Mouse (Mus musculus) cerebellum, adult 2 months (tissue): ENCODE results near the gene F12. TPM values are rescaled to one million over a fixed set of nuclear protein-coding genes. Genes with fewer than 3 reads are reported as not detected.

Experiments
- DNase-seq, 2 experiments: peaks; one replicate each; pipeline ENCODE4 v3.0.0; 2021
- H3K27ac ChIP-seq: fragments of 200-500 bp; 2 replicates; pipeline ENCODE4 v1.5.1; 2012; ENCODE audit warnings: low read length, control low read depth, inconsistent platforms; ENCODE audit not compliant: insufficient read depth
- H3K27me3 ChIP-seq: fragments of 200-500 bp; 2 replicates; pipeline ENCODE4 v1.6.1; 2012; ENCODE audit warnings: inconsistent platforms, mild to moderate bottlenecking, low read length, moderate library complexity; ENCODE audit not compliant: control insufficient read depth, insufficient read depth
- H3K4me1 ChIP-seq: fragments of 200-500 bp; 2 replicates; pipeline ENCODE4 v1.6.1; 2011; ENCODE audit warnings: low read length; ENCODE audit not compliant: control insufficient read depth, insufficient read depth
- H3K4me3 ChIP-seq: fragments of 200-500 bp; replicated peaks from 2 replicates; pipeline ENCODE3; 2011; ENCODE audit warnings: mild to moderate bottlenecking, low read depth, low read length, control low read depth; ENCODE audit not compliant: insufficient read depth
- CTCF ChIP-seq: fragments of 200-500 bp; IDR thresholded peaks from 2 replicates; pipeline ENCODE4 v1.5.1; 2011; ENCODE audit warnings: low read depth, mild to moderate bottlenecking, control low read depth, low read length, moderate library complexity, borderline replicate concordance; ENCODE audit not compliant: insufficient read depth
- POLR2A ChIP-seq: fragments of 200-500 bp; IDR thresholded peaks from 2 replicates; pipeline ENCODE4 v1.6.1; 2011; ENCODE audit warnings: low read length, control low read depth, borderline replicate concordance; ENCODE audit not compliant: insufficient read depth
- WGBS: fragments of 180-500 bp; shearing (Covaris S2); methylation state at CpG from one replicate; pipeline ENCODE4 v1.1.7; 2018; 5-methylcytosine and 5-hydroxymethylcytosine counted together
- polyA plus RNA-seq: library from polyadenylated mRNA; depleted of rRNA; stranded (reverse); fragments of >200 nt; gene quantifications from 2 replicates; pipeline ENCODE4 v1.2.3, GENCODE M21; 2012

F12 gene
- polyA plus RNA-seq, 1 experiment: 0.11 TPM

DNA sequence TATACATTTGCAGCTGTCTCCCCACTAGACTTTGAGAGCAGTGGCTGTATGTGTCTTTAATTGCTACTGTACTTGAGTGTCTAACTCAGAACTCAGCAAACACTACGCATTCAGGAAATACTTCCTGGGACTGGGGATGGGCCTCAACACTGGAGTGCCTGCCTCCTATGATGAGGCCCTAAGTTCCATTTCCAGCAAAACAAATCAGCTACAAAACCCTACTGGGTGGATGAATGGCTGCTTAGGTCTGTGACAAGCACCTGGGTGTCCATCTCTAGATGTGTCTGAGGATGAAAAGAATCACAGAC, 26.6 kb downstream of the F12 start:
- WGBS: 91% methylated on average over 1 of the region's 1 CpGs
- Histone ChIP-seq H3K27me3 (no peaks in the 10 kb centered on the region; the same call in 1 of the 2 replicates), H3K27ac (no peak overlapping the region), H3K4me1 (no peaks in the 10 kb centered on the region), H3K4me3 (no peak overlapping the region)
- DNase-seq: no peak
- no peak for TF ChIP-seq POLR2A
- TF ChIP-seq CTCF: no peak

- H3K27ac ChIP-seq: no peak overlapping the region
- no peak overlapping the region for H3K4me3 ChIP-seq
- H3K27me3 ChIP-seq: no peaks in the 10 kb centered on the region; the same call in 1 of the 2 replicates
- TF ChIP-seq POLR2A (no peak), CTCF (no peak)
- no peak for DNase-seq
- H3K4me1 ChIP-seq: no peaks in the 10 kb centered on the region
- WGBS: 63% methylated on average over 5 of the region's 5 CpGs
Measured at GRCm38 (mm10) chr13:55399300-55400038, 27.1 kb downstream of the F12 start.

DNA sequence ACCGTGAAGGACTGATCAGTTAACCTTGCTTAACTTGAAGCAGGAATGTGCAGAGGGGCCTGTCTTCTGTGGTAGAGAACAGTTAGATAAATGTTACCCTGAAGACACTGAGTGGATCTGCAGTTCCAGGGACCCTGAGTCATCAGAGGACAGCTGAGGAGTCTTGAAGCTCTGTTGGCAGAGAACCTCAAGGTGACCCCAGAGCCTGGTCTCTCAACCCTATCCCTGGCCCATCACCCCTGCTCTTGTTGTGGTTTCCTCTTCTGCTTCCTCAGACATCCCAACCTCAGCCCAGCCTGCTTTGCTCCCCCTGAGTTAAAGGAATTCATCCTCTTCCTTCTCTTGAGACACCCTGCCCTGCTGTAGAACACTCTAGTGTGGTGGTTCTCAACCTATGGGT, 28.5 kb downstream of the F12 start, which contains the start of gene Slc34a1:
Slc34a1 (plus strand) TSS at position 100 of the 400 bp plus-strand sequence.
- Histone ChIP-seq H3K4me3 (no peak within 1 kb of the TSS), H3K4me1 (no peaks in the 10 kb centered on the region), H3K27ac (no peak within 1 kb of the TSS), H3K27me3 (no peaks in the 10 kb centered on the region; the same call in 1 of the 2 replicates)
- no peak for DNase-seq
- WGBS: 86% methylated on average over 1 of the region's 1 CpGs
- TF ChIP-seq POLR2A: no peak
- TF ChIP-seq CTCF: no peak

GRCm38 (mm10) chr13:55392933-55393332, 33.7 kb downstream of the F12 start:
- TF ChIP-seq POLR2A (no peak), CTCF (no peak)
- H3K4me3 ChIP-seq: no peak overlapping the region
- 65% methylated on average over 4 of the region's 4 CpGs for WGBS
- H3K27me3 ChIP-seq: no peaks in the 10 kb centered on the region
- no peak overlapping the region for H3K27ac ChIP-seq
- H3K4me1 ChIP-seq: no peaks in the 10 kb centered on the region
- DNase-seq: no peak

DNA sequence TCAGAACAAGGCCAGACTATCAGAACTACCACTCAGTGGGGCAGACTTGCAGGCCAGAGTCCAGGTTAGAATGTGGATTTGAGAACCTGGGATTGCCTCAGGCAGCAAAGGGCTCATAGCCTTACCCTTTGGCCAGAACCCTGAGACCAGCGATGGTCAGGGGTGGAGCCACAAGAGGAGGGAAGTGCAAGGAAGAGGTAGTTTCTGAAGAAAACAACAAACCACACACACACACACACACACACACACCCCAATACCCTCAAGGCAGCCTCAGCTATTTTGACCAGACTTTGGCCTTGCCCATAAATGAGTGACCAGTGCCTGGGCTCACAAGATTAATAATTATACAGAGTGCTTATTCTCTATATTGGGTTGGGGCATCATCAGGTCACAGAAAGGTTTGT, 35.0 kb downstream of the F12 start:
- no peak for DNase-seq
- Histone ChIP-seq H3K4me1 (no peaks in the 10 kb centered on the region), H3K27me3 (no peaks in the 10 kb centered on the region), H3K4me3 (no peak overlapping the region), H3K27ac (no peak overlapping the region)
- WGBS: 81% methylated on average over 1 of the region's 1 CpGs
- TF ChIP-seq CTCF: no peak
- no peak for TF ChIP-seq POLR2A

- no peak overlapping the region for H3K4me3 ChIP-seq
- H3K27ac ChIP-seq: no peak overlapping the region
- TF ChIP-seq POLR2A: no peak
- TF ChIP-seq CTCF: no peak
- DNase-seq: no peak
- no peaks in the 10 kb centered on the region for H3K4me1 ChIP-seq
- WGBS: 75% methylated on average over 3 of the region's 3 CpGs
- H3K27me3 ChIP-seq: no peaks in the 10 kb centered on the region
Measured at GRCm38 (mm10) chr13:55390644-55391043, 35.9 kb downstream of the F12 start.

DNA sequence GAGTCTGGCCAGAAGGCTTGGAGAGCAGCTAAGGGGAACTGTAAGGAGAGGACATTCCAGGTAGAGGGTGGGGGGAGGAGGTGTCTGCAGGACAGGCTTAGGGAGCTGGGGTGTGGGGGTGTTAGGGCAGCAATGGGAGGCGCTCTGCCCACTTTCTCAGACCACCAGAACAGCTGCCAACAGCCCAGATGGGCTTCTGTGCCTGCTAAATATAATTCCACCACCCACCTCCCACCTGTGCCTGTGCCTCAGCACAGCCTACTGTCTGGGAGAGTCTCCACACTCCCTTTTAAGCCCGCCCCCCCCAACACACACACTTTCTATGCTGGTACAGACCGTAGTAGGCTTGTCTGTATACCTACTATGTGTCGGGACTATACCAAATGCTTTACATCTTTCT, 44.8 kb downstream of the F12 start:
- DNase-seq: no peak
- Histone ChIP-seq H3K4me3 (no peak overlapping the region), H3K4me1 (no peaks in the 10 kb centered on the region), H3K27me3 (no peaks in the 10 kb centered on the region), H3K27ac (no peak overlapping the region)
- 79% methylated on average over 4 of the region's 4 CpGs for WGBS
- TF ChIP-seq POLR2A: no peak
- no peak for TF ChIP-seq CTCF

DNA sequence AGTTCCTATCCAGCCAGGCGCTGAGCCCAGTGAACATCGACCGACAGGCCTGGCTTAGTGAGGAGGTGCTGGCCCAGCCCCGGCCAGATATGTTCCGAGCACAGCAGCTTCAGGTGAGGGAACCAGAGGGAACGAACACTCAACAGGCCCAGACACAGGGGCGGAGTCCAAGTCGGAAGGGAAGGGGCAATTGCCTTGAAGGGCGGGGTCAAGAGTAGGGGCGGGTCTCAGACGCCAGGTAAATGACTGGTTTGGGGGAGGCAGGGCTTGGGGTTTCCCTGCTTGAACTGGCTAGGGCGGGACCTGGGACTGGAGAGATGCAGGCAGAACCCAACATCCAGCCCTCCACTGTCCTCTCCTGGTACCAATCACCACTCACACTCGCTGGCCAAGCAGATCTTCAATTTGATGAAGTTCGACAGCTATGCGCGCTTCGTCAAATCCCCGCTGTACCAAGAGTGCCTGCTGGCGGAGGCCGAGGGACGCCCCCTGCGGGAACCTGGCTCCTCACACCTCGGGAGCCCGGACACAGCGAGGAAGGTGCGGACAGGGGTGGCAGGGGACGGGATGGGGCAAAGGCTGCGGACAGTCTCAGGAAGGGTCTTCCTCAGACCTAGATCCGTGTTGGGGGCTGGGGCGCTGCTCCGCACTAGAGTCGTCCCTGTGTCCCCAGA, 47.5 kb downstream of the F12 start:
- no peak for DNase-seq
- Histone ChIP-seq H3K27ac (no peak overlapping the region), H3K4me3 (no peak overlapping the region), H3K4me1 (no peaks in the 10 kb centered on the region), H3K27me3 (no peaks in the 10 kb centered on the region)
- 22% methylated on average over 32 of the region's 32 CpGs for WGBS
- no peak for TF ChIP-seq POLR2A
- no peak for TF ChIP-seq CTCF
